Mouse (Mus musculus) heart, adult 9 months (tissue): ENCODE data around the gene Chrna10.

Experiments used
- DNase-seq, 2 experiments: peaks; one replicate each; pipeline ENCODE4 v3.0.0; 2022; ENCODE audit warnings: low spot score in 2 of 2

Gene Chrna10

DNA sequence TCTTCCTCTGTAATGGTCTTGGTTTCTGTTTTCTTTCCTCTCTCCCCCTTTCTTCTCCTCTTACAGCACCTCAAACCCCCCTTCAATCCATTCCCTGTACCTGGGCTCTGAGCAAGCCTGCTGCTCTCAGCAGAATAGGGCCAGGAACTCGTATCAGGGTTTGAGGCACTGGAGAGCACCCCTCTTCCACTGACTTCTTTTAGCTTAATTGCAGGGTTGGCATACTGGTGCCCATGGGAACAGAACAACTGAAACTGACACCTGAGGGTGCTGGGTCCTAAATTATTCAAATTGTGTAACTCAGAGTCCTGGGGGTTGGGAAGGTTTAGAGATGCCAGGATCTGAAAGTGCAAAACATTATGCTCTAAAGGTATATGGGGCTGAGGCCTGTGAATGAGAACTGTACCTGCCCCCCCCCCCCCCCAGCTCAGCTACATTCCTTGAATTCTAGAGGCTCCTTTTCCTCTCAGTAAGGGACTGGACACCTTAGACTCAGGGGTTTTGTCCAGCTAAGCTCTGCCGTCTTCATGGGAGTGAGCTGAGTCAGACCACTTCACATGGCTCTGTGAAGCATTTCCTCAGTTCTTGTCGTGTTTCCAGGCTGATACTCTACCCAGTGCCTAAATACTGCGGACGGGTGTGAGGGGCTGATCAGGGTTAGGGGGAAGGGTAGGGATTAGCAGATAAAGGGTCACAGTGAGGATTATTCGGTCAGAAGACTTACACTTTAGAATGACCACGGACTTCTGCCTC lies at the start of gene Chrna10:
TSS of gene Chrna10 (minus strand) at position 250 of the 753 bp plus-strand sequence.
- DNase-seq: no peak

DNA sequence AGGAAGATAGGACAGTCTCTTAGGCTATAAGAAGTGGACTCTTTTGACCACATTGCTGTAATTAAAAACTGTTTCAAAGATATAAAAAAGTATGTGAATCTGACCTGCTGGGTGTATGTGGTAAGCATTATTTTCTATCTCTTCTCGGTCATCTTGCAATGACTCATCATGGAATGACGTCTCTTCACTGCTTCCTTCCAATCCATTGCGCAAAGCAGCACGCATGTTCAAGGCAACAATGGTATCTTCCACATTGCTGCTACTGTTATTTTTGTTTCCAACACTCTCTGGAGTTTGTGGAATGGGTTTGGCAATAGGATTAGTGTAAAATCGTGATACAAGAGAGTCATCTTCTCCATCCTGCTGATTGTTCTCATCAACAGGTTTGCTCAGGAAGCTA lies 37.1 kb upstream of the Chrna10 start:
- no peak for DNase-seq

DNA sequence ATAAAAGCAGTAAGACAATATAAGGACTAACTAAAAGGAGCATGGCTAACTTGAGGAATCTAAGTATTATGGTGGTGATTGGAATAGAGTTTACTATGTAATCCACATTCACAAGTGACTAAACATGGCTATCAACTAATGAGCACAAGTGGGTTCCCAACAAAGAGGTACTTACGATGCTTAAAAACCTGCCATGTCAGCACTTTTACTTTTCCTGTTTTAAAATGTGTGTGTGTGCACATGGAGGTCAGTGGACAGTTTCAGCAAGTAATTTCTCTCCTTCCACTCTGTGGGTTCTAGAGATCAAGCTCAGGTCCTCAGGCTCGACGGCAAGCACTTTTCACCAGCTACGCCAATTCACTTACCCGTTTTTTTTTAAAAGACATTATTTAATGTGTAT lies 21.3 kb upstream of the Chrna10 start:
- no peak for DNase-seq

DNA sequence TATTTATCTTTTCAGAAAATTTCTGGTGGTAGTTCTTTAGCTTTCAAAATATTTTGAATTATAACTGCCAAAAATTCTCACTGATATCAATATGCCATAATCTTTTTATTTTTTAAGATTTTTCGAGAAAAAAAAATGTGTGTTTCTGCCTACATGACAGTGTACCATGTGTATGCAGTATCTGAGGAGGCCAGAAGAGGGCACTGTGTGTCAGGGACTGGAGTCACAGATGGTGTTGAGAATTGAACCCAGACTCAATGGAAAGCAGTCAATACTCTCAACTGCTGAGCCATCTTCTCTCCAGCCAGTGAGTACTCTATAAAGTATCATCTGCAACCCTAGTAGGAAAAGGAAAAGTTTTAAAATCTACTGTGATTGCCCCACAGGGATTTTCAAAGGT lies 20.8 kb upstream of the Chrna10 start:
- DNase-seq: peak in 1 of 2 experiments; percentile 10

DNA sequence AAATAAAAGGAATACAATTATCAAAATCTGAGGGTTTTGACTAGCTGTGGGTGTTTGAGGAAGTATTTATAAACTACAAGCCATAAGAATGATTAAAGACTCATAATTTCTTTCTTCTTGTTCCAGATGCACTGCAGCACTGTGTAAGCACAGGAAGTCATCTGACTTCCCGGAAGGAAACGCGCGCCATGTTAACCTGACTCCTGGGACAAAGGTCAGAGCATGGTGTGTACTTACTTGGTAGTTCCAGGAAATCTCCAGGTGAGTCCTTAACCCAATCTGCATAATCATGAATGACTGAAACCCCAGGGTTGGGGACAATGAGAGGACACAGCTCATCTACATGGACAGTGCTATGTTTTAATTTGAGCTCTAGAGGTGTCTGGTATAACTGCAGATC lies 15.8 kb upstream of the Chrna10 start:
- no peak for DNase-seq

DNA sequence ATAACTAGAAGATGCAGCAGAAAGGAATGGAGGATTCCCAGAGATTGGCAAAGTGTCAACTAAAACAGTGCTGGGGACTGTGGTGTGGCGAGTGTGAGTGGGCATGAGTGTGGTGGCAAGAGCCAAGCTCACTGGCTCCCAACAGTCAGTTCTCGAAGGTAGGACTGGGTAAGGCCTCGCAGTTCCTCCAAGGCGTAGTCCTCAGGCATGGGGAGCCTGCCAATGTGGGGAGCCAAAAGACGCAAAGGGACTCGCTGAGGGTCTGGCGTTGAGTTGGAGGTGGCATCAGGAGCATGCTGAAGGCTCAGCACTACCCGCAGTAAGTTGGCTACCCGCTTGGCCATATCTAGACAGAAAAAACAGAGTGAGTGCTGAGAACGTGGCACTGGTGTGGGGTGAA lies 3.7 kb upstream of the Chrna10 start:
- no peak for DNase-seq

DNA sequence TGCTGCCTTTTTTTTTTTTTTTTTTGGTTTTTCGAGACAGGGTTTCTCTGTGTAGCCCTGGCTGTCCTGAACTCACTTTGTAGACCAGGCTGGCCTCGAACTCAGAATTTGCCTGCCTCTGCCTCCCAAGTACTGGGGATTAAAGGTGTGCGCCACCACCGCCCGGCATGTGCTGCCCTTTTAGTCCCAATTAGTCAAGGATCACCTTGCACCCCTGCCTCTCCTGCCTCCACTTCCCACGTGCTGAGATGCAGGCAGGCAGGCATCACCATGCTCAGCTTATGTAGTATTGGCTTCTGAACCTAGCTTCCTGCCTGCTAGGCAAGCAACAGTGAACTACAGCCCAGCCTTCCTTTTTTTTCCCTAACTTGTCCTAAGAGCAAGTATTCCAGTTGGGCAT lies 754 bp upstream of the Chrna10 start:
- no peak for DNase-seq

DNA sequence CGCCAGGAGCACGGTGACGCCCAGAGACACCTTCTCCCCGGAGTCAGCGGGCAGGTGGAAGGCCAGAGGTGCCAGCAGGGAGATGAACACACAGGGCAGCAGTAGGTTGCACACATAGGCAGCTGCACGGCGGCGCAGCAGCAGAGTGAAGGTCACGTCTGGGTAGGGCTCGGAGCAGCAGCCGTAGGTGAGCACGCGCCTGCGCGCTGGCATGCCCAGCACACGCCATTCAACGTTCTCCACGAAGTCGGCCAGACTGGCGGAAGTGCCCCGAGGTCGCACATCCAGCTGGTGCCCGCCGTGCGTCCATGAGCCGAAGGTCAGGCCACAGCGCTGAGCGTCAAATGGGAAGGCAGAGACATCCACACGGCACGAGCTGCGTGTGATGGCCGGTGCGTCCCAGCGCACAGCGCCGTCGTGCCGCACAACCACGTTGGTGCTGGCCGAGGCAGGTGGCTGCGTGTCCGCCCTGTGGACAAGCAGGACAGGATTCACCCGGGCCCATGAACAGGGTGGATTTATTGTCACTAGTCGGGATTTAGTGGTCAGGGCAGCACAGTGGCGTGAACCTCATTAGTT lies 3.4 kb downstream of the Chrna10 start:
- no peak for DNase-seq

DNA sequence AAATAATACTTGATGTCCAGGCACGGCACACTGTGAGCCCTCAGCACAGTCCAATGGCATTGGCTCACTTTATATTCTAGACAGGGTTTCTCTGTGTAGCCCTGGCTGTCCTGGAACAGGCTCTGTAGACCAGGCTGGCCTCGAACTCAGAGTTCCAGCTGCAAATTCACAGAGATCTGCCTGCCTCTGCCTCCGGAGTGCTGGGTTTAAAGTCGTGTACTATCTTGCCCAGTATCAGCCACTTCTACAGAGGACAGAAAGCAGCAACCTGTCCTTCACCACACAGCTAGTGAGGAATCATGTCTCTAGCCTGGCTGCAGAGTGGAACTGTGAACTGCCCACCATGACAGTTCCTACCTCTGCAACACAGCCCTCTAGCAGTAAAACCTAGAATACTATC lies 6.9 kb downstream of the Chrna10 start:
- no peak for DNase-seq

DNA sequence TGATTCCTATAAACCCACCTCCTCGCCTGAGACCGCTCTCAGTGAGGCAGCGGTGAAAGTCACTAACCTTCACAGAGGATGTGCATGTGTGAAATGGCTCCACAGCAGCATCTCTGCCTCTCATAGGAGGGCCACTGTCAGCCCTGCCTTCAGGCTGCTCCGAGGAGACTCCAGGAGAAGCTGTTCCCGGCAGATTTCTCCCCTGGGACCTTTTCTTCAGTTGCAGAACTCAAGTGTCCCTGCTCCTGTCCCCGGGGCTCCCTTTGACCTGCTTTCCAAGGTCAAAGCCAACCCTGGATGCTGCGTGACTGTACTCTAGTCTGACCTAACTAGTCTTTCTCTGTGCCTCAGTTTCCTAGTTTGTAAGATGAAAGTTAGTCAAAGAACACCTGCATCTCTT lies 7.5 kb downstream of the Chrna10 start, which contains the start of gene Art5:
TSS of gene Art5 (minus strand) at position 319 of the 400 bp plus-strand sequence.
- no peak for DNase-seq

DNA sequence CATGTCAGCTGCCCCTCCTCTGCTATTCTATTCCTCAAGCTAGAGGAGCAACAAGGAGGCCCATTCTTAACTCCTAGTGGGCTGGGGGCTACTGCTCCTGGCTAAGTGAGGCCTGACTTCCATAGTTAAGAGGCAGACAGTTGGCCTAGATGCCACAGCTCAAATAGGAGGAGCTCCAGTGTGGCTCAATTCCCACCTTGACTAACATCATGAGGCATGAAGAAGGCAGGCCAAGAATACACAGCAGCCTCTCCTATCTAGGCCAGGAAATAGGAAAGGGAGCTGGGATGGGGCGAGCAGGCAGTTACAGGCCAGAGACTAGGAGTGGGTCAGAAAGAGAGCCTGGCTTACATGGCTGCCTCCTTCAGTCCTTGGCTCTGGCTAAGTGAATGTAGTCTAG lies 8.4 kb downstream of the Chrna10 start:
- no peak for DNase-seq

DNA sequence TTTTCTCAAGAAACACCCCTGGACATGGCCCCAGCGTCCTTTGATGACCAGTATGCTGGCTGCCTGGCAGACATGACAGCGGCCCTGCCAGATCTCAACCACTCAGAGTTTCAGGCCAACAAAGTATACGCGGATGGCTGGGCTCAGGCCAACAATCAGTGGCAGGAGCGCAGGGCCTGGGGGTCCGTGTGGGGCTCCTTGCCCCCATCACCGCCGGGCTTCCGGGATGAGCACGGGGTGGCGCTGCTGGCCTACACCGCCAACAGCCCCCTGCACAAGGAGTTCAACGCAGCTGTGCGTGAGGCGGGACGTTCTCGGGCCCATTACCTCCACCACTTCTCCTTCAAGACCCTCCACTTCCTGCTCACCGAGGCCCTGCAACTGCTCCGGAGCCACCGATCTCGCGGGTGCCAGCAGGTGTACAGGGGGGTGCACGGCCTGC lies 9.9 kb downstream of the Chrna10 start:
- DNase-seq: no peak

DNA sequence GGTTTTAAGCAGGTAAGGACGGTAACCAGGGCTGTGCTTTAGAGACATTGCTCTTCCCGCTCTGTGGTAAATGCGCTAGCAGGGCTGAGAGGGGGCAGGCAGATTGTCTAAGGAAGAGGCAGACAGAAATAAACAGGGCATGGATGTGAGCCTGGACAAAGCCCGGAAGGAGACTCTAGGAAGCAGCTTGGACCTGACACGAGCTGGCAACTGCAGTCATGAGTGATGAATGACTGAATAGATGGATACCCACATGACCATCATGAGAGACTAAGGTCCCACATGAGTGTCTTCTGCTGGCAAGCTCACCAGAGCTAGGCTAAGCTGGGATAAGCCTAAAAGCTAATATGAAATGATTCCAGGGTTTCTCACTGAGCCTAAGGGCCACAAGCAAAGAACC lies 12.5 kb downstream of the Chrna10 start:
- no peak for DNase-seq

DNA sequence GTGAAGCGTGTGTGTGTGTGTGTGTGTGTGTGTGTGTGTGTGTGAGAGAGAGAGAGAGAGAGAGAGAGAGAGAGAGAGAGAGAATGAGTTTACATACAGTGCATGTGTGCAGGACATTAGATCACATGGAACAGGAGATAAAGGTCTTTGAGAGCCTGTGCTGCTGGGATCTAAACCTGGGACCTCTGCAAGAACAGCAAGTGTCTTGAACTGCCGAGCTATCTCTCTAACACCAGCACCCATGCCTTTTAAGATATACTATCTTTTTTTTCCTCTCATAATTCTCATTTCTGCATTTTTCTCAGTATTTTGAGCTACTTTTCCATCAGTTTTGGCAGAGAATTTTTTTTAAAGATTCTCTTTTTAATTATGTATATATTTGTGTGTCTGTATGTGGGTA lies 13.1 kb downstream of the Chrna10 start:
- no peak for DNase-seq

DNA sequence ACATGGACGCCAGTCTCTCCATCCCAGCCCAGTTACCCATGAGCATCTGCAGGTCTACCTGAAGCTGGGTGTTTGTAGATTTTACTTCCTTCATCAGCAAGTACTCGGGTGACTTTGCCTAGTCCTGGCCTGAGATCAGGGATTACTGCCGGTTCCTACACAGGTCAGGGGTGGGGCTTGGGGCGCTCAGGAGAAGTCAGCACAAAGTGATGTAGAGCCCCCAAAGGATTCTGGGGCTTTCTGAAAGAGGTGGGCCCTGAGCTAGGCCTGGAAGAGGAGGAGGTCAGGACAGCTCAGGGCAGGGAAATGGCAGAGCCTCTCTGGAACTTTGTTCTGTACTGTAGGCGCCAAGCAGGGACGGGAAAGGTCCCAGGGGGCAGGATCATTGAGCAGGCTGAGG lies 13.9 kb downstream of the Chrna10 start:
- no peak for DNase-seq

DNA sequence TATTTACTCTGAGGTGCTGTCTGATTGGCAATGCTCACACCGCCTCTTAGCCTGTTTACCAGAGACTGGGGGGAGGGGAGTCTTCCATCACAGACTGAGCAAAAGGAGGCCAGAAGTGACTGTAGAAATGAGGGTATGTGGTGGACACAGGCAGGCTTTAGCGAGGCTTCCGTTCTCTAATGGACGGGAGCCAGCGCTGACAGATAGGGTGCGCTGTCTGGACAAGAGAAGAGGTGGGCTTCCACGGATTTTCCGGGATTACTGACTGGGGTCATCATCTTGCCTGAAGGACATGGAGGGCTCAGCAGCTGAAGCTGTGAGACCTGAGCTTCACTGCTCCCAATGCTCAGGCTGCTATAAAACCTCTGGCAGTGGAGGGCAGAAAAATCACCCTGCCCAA lies 14.4 kb downstream of the Chrna10 start:
- no peak for DNase-seq

DNA sequence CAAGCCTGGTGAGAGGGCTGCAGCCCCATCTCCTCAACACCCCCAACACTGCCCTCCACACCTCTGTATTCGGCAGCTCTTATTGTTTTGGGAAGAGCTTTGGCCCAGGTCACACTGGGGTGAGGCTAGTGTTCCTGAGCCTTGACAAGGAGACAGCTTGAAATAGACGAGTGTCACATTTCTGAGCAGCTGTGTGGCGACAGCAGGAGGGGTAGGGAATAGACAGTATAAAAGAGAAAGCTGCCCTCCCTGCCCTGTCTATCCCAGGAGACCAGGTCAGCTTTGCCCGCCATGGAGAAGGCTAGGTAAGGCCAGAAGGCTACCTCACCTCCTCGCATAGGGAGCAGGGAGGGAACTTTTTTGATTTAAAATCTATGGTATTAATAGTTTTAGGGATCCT lies 15.1 kb downstream of the Chrna10 start, which contains the start of gene Art1:
TSS of gene Art1 (plus strand) at position 257 of the 400 bp plus-strand sequence.
- peak; percentile 67 to 72 for DNase-seq

DNA sequence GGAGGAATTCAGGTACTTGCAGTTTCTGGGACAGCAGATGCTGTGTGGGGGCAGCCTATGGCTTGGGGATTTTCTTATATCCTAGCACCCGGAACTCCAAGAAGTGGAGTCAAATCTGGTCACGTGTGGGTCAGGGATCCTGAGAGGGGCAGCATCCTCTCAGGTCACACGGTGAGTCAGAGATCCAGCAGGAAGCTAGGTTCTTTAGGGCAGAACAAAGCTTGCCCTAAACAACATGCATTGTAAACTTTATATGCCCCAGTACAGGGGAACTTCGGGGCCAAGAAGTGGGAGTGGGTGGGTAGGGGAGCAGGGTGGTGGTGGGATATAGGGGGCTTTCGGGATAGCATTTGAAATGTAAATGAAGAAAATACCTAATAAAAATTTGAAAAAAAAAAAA lies 15.8 kb downstream of the Chrna10 start:
- DNase-seq: no peak

DNA sequence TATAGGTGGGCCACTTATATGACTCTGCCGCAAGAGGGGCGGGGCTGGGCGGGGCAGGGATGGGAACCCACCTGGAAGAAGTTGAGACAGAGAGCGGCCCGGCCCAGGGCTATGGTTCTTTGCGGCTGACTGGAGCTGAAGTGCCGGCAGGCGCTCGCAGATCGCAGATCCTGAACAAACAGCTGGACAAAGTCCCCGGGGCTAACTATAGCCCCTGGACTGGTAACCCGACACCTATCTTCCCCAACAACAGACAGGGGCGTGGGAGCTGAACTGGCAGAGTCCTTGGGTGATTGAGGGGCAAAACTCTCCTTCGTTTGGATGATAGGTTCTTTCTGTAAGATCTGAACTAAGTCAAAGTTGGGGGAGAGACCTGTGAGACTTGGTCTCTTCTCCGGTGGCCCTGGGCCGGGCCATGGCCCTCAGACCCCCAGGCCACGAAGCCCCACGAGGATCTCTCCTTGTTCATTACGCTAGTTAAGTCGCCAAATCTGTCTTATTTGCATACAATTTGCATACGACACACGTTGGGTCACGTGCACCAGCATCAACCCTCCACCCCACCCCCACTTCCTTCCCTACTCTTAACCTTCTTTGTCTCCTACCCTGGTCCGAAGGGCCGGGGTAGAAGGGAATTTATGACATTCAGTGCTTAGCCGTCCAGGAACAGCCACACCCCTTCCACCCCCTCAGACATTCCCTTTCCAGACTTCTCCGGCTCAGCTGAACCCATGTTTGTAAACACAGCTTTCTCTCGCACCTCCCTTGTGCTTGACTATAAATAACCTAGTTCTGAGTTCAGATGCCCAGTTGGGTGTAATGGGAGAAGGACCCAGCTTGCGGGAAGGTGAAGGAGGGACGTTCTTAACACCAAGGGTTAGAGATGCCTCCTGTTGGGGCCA lies 16.6 kb downstream of the Chrna10 start:
- DNase-seq: peak; percentile 48 to 50

DNA sequence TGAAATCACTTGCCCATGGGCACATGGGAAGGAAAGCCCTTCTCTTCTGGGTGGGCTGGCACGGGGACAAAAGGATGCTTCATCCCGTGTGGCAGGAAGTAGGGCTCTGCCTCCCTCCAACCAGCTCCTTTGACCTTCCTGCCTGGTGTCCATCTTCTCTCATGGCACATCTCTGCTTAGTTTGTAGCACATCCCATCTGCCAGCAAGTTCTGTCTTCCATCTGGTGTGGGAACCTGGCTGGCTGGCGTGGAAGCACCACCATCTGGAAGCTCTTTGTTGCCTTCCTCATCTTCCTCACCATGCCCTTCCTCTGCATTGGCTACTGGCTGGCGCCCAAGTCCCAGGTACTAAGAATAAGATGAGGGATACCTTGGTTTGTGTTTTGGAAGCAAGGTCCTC lies 29.3 kb downstream of the Chrna10 start:
- no peak for DNase-seq

DNA sequence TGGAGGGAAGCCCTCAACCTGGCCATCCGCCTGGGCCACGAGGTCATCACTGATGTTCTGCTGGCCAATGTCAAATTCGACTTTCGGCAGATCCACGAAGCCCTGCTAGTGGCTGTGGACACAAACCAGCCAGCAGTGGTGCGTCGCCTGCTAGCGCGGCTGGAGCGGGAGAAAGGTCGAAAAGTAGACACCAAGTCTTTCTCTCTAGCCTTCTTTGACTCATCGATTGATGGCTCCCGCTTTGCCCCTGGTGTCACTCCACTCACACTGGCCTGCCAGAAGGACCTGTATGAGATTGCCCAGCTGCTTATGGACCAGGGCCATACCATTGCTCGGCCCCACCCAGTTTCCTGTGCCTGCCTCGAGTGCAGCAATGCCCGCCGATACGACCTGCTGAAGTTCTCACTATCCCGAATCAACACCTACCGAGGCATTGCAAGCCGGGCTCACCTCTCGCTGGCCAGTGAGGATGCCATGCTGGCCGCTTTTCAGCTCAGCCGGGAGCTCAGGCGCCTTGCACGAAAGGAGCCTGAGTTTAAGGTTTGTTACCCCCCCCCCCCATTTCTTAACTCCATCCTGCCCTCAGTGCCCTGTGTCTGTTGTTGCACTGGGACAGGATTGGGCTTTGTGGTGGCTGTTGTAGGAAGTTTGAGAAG lies 32.5 kb downstream of the Chrna10 start:
- no peak for DNase-seq

DNA sequence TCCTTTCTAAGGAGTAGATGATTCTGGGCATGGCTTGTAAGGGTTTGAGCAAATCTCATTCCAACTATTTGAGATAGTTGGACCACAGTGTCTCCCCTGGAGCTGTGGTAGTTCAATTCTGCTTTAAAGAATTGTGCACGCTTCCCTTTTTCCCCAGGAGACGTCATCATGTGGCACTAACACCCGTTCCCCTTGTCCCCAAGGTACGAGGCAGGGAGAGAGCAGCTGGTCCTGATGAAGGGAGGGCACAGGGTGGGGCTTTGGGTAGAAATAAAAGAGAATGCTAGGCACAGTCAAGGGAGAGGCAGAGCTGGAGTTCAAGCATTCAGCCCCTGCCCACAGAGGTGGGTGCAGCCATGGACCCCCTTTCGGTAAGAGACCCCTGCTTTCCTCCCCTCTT lies 33.8 kb downstream of the Chrna10 start, which contains the start of gene Trpc2:
TSS of gene Trpc2 (plus strand) at position 301 of the 400 bp plus-strand sequence.
- DNase-seq: no peak
